Mouse (Mus musculus): ENCODE results near the gene Baz2b.
"Not testable (repeated sequence)": the region's sequence is repeated elsewhere in the genome, so short reads cannot be mapped to it uniquely, and the experiment has no call there.

Baz2b gene

DNA sequence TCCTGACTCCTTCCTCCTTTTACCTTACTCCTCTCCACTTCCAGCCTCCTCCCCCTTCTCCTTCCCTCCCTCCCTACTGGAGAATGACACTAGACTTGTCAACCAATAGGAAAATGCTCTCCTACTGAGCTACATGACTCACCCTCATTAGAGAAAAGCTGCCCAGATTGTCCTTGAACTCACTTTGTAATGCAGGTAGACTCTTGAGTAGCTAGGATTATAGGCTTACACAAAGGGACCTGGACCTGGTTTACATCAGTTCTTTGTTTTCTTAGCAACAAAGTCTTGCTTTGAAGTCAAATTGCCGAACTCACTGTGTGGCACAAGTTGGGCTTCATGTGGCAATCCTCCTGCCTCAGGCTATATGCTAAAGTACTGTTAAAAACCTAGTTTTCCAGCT is 12.8 kb downstream of the Baz2b start:
- no peak for DNase-seq

DNA sequence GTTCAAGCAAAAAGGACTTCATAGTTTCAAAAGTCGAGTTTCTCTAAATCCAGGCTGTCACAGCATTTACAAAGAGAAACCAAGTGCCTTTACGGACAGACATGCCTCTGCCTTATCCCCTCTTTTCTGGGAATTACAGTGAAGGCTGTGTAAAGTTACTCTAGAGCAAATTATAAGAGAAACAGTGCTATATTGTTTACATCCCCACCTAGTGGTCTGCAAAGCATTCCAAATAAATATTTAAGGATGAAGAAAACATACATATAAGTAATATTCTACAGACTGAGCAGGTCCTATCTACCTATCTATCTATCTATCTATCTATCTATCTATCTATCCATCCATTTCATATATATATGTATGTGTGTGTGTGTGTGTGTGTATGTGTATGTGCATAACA is 27.9 kb downstream of the Baz2b start:
- DNase-seq: no peak

DNA sequence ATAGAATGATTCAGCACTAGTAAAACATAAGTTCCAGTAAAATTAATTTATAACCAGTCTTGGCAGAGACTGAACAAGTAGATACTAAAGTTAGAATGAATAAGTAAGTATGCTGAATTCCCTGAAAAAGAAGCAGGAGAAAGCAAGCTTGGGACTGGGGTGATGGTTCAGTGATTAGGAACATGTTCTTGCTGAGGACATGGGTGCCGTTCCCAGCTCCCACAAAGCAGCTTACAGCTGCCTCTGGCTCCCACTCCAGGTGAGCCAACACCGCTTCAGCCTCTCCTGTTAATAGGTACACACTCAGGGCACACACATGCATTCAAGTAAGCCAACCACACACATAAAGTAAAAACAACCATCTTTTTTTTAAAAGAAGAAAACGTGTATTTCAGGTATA is 32.1 kb downstream of the Baz2b start:
- no peak for DNase-seq

DNA sequence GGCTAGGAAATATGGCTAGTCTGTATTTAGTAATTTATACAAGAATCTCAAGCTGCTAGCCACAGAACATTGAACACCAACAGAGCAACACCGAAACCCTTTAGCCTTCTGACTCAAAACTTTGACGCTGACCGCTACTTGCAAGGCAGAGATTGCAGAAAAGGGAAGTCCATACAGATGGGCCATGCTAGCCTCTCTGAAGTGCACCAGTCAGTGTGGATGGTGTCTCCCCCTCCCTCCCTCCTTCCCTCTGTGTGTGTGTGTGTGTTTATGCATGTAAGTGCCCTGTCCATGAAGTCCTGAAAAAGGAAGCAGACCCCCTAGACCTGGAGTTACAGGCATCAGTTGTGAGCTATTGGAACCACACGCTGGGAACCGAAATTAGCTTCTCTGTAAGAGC is 33.6 kb downstream of the Baz2b start:
- DNase-seq: peak; percentile 45 to 50

DNA sequence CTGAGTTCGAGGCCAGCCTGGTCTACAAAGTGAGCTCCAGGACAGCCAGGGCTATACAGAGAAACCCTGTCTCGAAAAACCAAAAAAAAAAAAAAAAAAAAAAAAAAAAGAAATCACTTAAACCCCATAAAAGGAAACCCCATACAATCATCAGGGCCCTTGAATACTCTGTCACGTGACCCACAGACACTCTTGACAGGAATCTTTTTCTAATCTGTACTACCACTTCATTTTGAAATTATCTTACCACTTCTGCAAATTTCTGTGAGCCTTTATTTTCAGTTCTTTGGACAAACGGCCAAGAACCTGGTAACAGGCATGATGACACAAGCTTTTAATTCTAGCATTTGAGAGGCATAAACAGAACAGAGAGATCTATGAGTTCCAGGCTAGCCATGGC is 34.6 kb downstream of the Baz2b start:
- no peak for DNase-seq

DNA sequence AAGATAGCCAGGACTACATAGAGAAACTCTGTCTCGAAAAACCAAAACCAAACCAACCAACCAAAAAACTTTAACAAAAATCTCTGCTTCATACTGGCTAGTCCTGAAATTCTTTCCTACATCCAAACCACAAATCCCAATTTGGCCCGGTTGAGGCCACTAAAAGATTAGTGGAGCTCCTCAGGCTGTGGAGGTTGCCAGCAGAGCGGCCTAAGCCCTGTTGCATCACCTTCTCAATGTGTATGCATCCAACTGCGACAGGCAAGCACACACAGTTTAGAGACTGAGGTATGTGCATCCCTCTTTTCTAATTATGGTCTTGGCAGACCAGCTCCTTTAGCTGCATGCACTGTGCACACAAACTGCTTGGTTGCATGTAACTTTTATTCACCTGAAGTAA is 36.0 kb downstream of the Baz2b start:
- no peak for DNase-seq

DNA sequence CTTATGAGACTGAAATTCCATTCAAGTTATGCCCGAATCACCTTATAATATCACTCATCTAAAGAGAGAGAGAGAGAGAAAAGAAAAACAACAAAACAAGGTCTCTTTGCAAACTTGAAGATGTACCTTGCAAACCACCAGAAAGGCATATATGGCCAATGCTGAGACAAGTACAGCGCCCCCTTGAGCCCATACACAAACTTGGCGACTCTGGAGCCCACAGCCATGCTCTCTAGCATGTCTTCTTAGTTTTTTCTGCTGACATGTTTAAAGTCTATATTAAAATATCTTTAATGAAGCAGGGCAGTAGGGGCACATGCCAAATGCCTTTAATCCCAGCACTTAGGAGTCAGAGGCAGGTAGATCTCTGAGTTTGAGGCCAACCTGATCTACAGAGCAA is 36.4 kb downstream of the Baz2b start:
- DNase-seq: peak; percentile 69 to 74

DNA sequence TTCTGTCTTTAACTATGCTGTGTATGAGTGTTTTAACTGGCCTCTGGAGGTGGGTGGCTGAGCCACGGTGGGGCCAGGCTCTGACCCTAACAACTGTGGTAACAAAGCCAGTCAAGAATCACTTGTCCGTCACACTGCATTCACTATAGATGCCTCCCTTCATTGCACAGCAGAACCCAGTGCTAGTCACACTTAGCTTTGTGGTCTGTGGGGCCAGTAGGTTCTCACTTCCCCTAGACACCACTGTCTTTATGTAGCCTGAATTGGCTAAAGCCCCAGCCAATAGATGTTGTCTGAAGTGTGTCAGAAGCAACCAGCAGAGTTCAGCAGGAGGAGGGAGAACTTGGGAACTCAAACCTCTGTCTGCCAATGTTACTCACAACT is 37.1 kb downstream of the Baz2b start:
- DNase-seq: peak; percentile 81 to 82

DNA sequence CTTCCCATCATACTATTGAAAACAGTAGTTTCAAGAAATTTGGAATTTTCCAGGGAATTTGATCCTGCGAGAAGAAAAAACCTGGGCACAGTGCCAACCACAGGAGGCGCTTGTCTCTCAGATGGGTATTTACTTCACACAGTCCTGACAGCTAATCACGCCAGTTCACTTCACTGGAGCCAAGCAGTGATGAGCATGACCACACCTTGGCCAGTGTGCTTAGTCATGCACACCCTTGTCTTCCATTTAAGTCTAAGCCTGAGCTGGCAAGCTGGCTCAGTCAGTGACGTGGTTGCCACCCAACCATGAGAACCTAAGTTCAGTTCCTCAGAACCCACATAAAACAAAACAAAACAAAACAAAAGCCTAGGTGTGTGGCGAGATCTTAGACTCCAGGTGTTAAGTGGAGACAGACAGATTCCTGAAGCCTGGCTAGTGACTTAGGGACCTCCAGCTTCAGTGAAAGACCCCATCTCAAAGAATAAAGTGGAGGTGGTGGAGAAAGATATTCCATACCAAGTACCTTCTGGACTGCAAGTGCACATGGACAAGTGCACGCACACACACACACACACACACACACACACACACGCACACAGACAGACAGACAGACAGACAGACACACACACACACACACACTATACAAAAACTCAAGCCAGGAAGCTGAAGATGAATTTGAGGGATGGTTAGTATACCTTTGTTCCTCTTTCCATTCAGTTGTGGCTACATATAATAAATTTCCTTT is 37.7 kb downstream of the Baz2b start:
- DNase-seq: peak; percentile 75 to 79

DNA sequence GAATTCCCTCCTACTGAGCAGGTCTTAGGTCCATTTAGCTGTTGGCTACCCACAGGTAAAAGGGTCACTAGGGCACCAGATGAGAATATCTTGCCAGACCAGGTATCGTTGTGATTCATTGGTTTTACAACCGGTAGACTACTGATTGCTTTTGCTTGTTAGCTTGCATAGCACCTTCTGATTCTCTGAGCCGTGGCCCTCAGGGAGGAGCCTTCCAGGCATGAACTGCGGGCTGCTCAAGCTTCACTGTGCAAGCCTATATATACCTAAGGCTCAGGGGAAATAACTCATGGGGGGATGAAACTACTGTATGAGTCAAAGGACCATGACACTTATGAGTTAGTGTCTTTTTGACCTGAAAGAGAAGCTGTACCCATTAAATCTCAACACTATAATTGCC is 42.8 kb downstream of the Baz2b start:
- DNase-seq: peak; percentile 27 to 49

DNA sequence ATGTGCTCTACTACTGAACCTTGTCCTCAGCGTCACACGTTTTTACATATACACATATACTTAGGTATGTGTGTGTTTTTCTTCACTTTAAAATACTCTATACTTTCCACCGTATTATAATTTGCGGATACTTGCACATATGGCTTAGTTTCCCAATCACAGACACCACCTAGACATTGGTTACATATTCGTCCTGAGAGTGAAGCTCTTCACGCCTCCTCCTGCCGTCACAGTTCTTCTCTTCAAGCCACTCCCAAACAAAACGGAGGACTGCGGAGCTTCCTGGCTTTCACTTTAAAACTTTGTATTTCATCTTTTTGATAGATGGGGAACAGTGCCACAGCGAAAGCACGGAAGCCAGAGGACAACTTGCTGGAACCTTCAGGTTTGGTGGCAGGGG is 44.0 kb downstream of the Baz2b start:
- no peak for DNase-seq

DNA sequence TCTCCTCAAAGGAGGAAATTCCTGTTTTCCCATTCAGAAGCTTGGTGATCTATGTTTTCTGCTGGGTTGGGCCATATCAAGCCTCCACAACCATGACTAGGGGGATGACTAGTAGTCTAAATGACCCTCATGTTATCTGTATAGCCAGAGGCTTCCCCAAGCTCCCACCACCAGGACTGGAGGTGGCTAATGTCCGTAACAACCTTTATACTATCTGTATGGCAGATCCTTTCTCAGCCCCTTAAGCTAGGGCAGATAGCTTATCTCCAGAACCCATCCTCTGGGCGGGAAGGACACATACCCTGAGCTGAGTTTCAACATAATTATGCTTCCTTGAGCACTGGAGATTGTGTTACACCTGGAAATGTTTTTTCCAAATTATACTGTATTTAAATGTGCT is 45.9 kb downstream of the Baz2b start:
- DNase-seq: no peak

DNA sequence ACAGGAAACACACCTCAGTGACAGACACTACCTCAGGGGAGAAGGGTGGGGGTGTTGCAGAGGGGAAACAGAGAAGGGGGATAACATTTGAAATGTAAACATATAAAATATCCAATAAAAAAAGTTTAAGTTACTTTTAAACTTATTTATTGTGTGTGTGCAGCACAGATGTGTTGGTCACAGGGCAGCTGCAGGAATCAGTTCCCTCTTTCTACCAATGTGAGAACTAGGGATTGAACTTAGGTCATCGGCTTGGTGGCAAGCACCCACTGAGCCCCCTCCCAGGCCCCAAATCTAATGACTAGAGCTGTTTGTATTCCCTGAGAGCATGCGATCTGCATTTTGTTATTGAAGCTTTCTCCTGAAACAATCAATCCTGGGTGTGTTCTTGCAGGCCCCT is 57.2 kb downstream of the Baz2b start:
- DNase-seq: no peak

DNA sequence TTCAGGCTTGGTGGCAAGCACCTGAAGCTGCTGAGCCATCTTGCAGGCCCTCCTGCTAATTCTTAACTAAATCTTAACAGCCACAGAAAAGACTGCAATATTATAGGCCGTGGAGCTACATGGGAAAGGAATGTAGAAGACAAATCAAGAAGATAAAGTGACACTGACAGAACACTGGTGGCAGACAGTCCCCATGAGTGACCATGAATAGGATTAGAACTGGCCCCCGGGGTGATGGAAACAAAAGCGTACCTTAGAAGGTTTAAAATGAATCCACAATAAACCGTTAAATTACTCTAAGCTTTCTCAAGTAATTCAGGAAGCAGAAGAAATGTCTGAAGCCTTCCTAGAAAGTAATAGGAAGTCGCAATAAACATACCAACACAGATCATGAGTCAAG is 61.0 kb downstream of the Baz2b start:
- no peak for DNase-seq

DNA sequence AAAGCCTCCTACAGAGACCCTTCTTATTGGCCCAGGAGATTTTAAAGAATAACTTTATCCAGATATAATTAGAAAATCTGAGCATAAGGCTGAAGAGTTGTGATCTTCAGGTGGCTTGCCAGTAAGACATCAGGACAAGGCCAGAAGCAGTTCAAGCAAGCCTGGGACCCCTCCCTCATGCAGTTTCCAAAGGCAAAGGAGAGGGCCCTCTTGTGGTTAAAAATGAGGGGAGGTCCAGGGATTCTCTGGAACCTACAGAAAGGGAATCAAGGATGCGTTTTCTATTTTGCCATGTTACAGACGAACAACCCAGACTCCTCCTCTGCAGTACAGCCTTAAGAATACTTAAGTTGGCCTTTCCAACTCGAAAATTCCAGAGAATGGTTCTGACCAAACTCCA is 62.2 kb downstream of the Baz2b start:
- no peak for DNase-seq

DNA sequence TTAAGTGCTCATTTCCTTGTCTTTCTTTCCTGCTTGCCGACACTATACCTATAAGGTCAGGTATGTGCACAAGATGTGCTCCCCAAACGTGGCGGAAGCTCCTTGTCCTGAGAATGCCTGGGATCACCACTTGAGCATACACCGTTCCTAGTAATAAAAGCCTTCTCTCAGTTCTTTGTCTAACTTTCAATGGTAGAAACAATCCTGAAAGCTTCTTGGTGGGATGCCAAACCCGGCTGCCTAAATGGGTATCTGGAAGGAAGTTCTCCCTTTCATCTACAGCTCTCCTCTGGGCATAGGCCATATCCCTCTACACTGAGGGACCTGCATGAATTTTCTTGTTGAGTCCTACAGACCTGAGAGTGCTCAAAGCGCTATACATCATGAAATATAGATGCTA is 63.9 kb downstream of the Baz2b start:
- DNase-seq: no peak

DNA sequence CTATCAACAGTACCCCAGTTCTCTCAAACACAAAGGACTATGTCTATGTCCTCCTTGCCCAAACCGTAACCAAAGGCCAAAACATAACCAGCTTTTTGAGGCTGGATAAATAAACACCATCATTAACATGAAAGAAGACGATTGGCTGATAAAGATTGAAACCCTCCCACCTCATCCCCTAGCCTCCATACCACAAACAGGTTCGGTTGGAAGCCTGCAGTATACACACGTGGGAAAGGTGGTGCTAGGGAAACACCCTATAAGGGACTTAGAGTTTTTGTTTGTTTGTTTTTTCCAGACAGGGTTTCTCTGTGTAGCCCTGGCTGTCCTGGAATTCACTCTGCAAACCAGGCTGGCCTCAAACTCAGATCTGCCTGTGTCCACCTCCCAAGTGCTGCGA is 66.3 kb downstream of the Baz2b start:
- DNase-seq: no peak

DNA sequence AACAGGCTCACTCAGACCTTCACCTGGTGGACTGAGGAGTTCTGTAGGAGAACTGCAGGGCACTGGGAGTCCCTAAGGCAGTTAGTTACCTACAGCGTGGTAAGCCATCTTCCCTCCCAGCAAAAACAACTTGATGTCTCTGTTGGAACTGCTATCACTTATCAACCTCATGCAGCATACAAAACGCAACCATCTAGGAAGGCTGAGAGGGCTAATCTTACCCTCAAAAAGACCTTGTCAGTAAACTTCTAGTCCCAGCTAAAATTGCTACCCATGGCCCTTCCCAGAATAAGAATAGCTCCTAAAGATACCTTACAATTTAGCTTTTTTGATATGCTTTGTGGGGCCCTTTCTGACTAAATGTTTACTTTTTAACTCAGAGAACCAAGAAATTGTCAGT is 67.4 kb downstream of the Baz2b start:
- DNase-seq: no peak

DNA sequence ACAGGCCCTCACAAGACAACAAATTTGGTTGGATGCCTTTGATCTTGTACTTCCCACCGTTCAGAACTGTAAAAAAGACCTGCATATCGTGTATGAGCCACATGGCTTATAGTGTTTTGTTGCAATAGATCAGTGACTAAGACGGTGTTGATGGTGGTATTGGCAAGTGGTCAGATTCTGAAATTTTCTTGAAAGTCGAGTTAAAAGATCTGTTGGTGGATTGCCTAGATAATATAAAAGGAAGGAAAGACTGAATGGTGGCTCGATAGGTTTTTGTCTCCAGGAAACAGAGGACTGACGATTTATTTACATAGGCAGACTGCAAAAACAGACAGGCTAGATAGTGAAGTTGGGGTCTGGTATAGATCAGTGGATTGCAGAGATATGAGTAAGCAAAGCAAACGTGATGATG is 70.9 kb downstream of the Baz2b start:
- DNase-seq: no peak

DNA sequence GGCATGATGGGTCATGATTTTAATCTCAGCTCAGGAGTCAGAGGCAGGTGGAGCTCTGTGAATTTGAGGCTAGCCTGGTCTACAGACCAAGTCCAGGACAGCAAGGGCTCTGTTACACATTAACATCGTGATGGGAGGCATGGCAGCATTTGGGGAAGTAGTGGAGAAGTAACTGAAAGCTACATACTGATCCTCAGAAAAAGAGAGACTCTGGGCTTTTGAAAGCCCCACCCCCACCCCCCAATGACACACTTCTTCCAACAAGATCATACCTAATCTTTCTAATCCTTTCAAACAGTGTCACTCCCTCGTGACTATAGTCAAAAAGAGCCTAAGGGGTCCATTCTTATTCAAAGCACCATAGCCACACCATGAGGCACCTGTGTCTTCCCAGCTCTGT is 73.8 kb downstream of the Baz2b start:
- DNase-seq: no peak

DNA sequence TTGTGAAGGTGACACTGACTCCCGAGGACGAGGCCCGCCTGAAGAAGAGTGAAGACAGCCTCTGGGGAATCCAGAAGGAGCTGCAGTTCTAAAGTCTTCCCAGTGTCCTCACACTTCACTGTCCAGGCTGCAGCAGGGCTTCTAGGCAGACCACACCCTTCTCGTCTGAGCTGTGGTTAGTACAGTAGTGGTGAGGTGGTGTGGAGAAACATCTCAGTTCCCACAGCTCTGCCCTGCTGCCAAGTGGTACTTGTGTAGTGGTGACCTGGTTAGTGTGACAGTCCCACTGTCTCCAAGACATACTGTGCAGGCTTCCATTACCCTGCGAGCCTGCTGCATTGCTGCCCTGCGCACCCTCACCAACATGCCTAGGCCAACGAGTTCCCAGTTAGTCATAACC is 74.7 kb downstream of the Baz2b start:
- DNase-seq: not testable (repeated sequence)

DNA sequence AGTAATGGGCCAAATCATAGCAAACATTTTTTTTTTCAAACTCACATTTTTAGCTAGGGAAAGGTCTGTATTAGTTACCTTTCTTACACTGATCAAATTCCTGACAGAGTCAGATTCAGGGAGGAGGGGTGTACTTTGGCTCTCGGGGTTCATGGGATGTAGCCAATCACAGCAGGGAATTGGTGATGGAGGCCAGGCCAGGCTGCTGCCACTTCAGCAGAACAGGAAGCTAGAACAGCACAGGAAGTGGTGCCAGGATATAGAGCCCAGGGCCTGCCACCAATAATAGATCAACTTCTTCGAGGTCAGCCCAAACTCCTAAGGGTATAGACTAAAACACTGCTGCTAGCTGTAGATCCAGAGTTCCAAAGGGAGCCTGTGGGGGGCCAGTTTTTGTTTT is 76.6 kb downstream of the Baz2b start:
- peak; percentile 25 to 27 for DNase-seq

DNA sequence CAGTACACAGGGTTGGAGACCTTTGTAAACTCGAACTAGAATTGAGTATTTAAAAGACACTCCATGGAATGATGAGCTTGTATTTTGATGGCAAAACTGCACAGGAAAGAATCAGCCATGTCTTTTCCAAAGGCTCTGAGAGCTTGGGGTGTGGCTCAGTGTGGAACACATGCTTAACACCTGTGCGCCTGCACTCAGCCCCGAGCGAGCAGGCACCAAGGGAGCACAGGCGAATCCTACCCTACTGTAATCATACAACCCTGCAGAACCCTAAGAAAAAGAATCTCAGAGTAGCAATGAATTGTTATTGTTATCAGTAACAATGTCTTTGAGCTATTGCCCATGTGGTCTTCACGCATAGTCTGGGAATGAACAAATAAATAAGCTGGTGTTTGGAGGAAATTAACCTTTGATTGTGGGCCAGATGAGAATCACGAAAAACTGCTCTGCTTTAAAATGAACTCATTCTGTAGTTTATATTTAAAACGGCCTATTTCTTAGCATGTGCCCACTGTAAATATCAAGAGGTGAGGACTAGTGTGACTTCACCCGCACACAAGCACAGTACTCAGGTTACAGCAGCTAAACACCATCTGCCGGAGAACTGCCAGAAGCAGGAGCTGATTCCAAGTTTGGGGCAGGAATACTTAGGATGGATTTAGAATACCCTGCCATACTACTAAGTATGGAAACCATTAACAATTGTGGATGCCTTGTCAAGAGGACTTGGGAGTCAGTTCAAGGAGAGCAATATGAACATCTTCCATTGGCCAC is 77.2 kb downstream of the Baz2b start:
- DNase-seq: no peak

DNA sequence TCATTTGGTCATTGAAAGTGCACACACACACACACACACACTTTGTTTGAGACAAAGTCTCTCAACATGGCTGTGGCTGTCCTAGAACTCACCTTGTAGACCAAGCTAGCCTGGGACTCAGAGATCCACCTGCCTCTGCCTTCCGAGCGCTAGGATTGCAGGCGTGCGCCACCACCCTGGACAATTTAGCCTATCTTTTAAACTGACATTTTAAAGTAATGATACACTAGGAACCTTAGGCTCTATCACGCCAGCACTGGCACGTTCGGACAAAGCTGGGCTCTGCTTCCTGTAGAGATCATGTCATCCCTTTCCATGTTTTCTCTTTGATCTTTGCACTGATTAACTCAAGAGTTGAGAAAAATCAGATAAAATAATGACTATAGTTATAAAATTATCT is 81.0 kb downstream of the Baz2b start:
- DNase-seq: no peak

DNA sequence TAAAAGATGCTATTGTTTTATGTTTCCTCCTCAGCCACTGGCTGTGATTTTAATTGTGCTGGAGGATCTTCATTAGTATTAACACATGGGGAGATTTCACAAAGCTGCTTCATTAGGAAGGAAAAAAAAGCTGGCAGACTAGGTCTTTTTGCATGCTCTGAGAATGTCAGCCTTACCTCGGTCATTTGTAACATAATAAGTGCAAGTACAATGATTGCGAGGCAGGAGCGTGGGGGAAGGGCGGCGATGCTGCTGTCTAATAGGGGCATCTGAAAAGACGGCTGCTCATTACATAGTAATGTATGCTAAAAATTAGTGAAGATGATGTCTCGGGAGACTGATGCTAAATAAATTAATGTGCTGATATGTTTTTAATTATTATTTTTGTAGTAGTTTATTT is 82.8 kb downstream of the Baz2b start:
- DNase-seq: no peak

All from B cell, adult 2 months (primary cell).